Mouse (Mus musculus): Measurements from ENCODE around the gene Exoc2.

GRCm38 (mm10) chr13:31023664-31024063 is 49.8 kb upstream of the Exoc2 start:
- TF ChIP-seq TCF12 (IDR thresholded peaks at IDR 0.05; ENCODE audit: insufficient read depth, poor library complexity, severe bottlenecking) (no peak), POLR2AphosphoS2 (IDR thresholded peaks at IDR 0.05; ENCODE audit: insufficient read length, low read depth) (no peak), MAX (IDR thresholded peaks at IDR 0.05; ENCODE audit: low read depth) (no peak), E2F4 (IDR thresholded peaks at IDR 0.05; ENCODE audit: insufficient read depth) (no peak), POLR2A (IDR thresholded peaks at IDR 0.05; ENCODE audit: insufficient read length, low read depth) (no peak), CEBPB (IDR thresholded peaks at IDR 0.05; ENCODE audit: insufficient read depth, poor library complexity, severe bottlenecking) (no peak), REST (IDR thresholded peaks at IDR 0.05; ENCODE audit: insufficient read depth, insufficient read length) (no peak)
